Mouse (Mus musculus) thymus, adult 2 months (tissue): Measurements from ENCODE around the gene Robo2.

Experiments
- CTCF ChIP-seq: fragments of 200-500 bp; IDR thresholded peaks from 2 replicates; pipeline ENCODE4 v1.5.1; 2012; ENCODE audit warnings: mild to moderate bottlenecking, control low read depth, low read length, moderate library complexity, borderline replicate concordance; ENCODE audit not compliant: control insufficient read depth, poor library complexity, insufficient read depth; ENCODE audit errors: extremely low read depth
- POLR2A ChIP-seq: fragments of 200-500 bp; IDR thresholded peaks from 2 replicates; pipeline ENCODE4 v1.6.1; 2012; ENCODE audit warnings: mild to moderate bottlenecking, low read length, control low read depth, moderate library complexity; ENCODE audit not compliant: control insufficient read depth, poor library complexity, insufficient read depth; ENCODE audit errors: extremely low read depth

GRCm38 (mm10) chr16:74316150-74316549 is 95.5 kb downstream of the Robo2 start:
- TF ChIP-seq CTCF (no peak), POLR2A (no peak)
